Mouse (Mus musculus) neural tube, embryonic 15.5 days (tissue): ENCODE measurements around the gene Sytl2. TPM values are rescaled to one million over a fixed set of nuclear protein-coding genes. Genes with fewer than 3 reads are reported as not detected.
A peak's percentile ranks its signal among the peaks of the same experiment; 100 is the strongest.

ENCODE experiments used
- ATAC-seq: fragments of 200-750 bp; cut with Nextera tagmentation; 2 replicates; pipeline ENCODE4 v1.8.0; 2017; ENCODE audit warnings: mild to moderate bottlenecking, moderate TSS enrichment, moderate library complexity; ENCODE audit not compliant: low FRiP score
- H3K27ac ChIP-seq: fragments of 300-500 bp; sonication (generic); replicated peaks from 2 replicates; pipeline ENCODE4 v1.5.1; 2015; ENCODE audit warnings: mild to moderate bottlenecking, inconsistent platforms
- H3K27me3 ChIP-seq: fragments of 300-500 bp; sonication (generic); replicated peaks from 2 replicates; pipeline ENCODE4 v1.6.1; 2015; ENCODE audit warnings: inconsistent platforms
- H3K36me3 ChIP-seq: fragments of 300-500 bp; sonication (generic); 2 replicates; pipeline ENCODE4 v1.6.1; 2015; ENCODE audit warnings: inconsistent platforms
- H3K4me1 ChIP-seq: fragments of 300-500 bp; sonication (generic); 2 replicates; pipeline ENCODE4 v1.6.1; 2015; ENCODE audit warnings: inconsistent platforms
- H3K4me2 ChIP-seq: fragments of 300-500 bp; sonication (generic); 2 replicates; pipeline ENCODE4 v1.6.1; 2015; ENCODE audit warnings: inconsistent platforms, mild to moderate bottlenecking, moderate library complexity
- H3K4me3 ChIP-seq: fragments of 300-500 bp; sonication (generic); replicated peaks from 2 replicates; pipeline ENCODE4 v1.5.1; 2015; ENCODE audit warnings: mild to moderate bottlenecking, inconsistent platforms
- H3K9ac ChIP-seq: fragments of 300-500 bp; sonication (generic); replicated peaks from 2 replicates; pipeline ENCODE4 v1.6.1; 2015; ENCODE audit warnings: mild to moderate bottlenecking, inconsistent platforms
- H3K9me3 ChIP-seq: fragments of 300-500 bp; sonication (generic); replicated peaks from 2 replicates; pipeline ENCODE4 v1.6.1; 2016; ENCODE audit warnings: inconsistent platforms
- WGBS: fragments of 180-500 bp; shearing (Covaris S2); methylation state at CpG from one replicate; pipeline ENCODE4 v1.1.7; 2015; ENCODE audit warnings: mixed read lengths; 5-methylcytosine and 5-hydroxymethylcytosine counted together
- polyA plus RNA-seq: library from polyadenylated mRNA; unstranded; fragments of >200 nt; fragmentation: Nextera tagmentation; extraction: Ambion mirVana; gene quantifications from 2 replicates; pipeline ENCODE4 v1.2.1, GENCODE M21; 2015

Gene Sytl2
- polyA plus RNA-seq, 1 experiment from 2014 or later = 10.1 TPM

- Histone ChIP-seq H3K4me2 (peak overlapping the region; percentile 52), H3K4me3 (peak overlapping the region; percentile 33), H3K9ac (peak overlapping the region; percentile 33), H3K4me1 (peaks cover 8% of the 10 kb centered on the region; the same call in 1 of the 2 replicates), H3K27ac (peak overlapping the region; percentile 39; the same call in 1 of the 2 replicates), H3K9me3 (no peaks in the 10 kb centered on the region), H3K36me3 (no peaks in the 10 kb centered on the region), H3K27me3 (no peaks in the 10 kb centered on the region)
- WGBS = 2% methylated on average over 8 of the region's 8 CpGs
- ATAC-seq = peak; percentile 92
These were observed 84.9 kb downstream of the Sytl2 start for GRCm38 (mm10) chr7:90386885-90387459.

- H3K4me2 ChIP-seq = no peak overlapping the region
These were observed 87.7 kb downstream of the Sytl2 start for GRCm38 (mm10) chr7:90389765-90390164.

GRCm38 (mm10) chr7:90395073-90395472 is 93.0 kb downstream of the Sytl2 start:
- Histone ChIP-seq H3K27ac (no peak overlapping the region), H3K4me2 (no peak overlapping the region), H3K4me1 (no peaks in the 10 kb centered on the region), H3K4me3 (no peak overlapping the region), H3K9me3 (no peaks in the 10 kb centered on the region), H3K9ac (no peak overlapping the region), H3K36me3 (no peaks in the 10 kb centered on the region), H3K27me3 (no peaks in the 10 kb centered on the region)
- WGBS = 70% methylated on average over 4 of the region's 4 CpGs
- no peak for ATAC-seq

More at GRCm38 (mm10) chr7:90389765-90390164, 87.7 kb downstream of the Sytl2 start:
- Histone ChIP-seq H3K36me3 (no peaks in the 10 kb centered on the region), H3K27ac (no peak overlapping the region), H3K4me3 (no peak overlapping the region), H3K9me3 (no peaks in the 10 kb centered on the region), H3K4me1 (peaks cover 8% of the 10 kb centered on the region; the same call in 1 of the 2 replicates), H3K27me3 (no peaks in the 10 kb centered on the region), H3K9ac (no peak overlapping the region)
- WGBS = 46% methylated on average over 3 of the region's 3 CpGs
- no peak for ATAC-seq

- Histone ChIP-seq H3K9ac (no peak overlapping the region), H3K9me3 (no peaks in the 10 kb centered on the region), H3K27ac (no peak overlapping the region), H3K4me3 (no peak overlapping the region), H3K4me1 (no peaks in the 10 kb centered on the region), H3K36me3 (no peaks in the 10 kb centered on the region), H3K4me2 (no peak overlapping the region), H3K27me3 (no peaks in the 10 kb centered on the region)
- no peak for ATAC-seq
- 56% methylated on average over 5 of the region's 5 CpGs for WGBS
These were observed 93.9 kb downstream of the Sytl2 start for GRCm38 (mm10) chr7:90395928-90396327.

- Histone ChIP-seq H3K9me3 (no peaks in the 10 kb centered on the region), H3K4me2 (no peak overlapping the region), H3K4me1 (no peaks in the 10 kb centered on the region), H3K27ac (no peak overlapping the region), H3K9ac (no peak overlapping the region), H3K36me3 (no peaks in the 10 kb centered on the region), H3K4me3 (no peak overlapping the region), H3K27me3 (no peaks in the 10 kb centered on the region)
- 44% methylated on average over 3 of the region's 3 CpGs for WGBS
- no peak for ATAC-seq
These were observed 107.9 kb downstream of the Sytl2 start for GRCm38 (mm10) chr7:90409934-90410333.

- H3K9ac ChIP-seq = peak within 1 kb of the TSS; percentile 47
- WGBS = 20% methylated on average over 29 of the region's 29 CpGs
- no peaks in the 10 kb centered on the region for H3K9me3 ChIP-seq
- peak; percentile 100 for ATAC-seq
- H3K4me2 ChIP-seq = peak within 1 kb of the TSS; percentile 81
- H3K27ac ChIP-seq = peak within 1 kb of the TSS; percentile 58
- H3K36me3 ChIP-seq = no peaks in the 10 kb centered on the region
- peaks cover 11% of the 10 kb centered on the region for H3K4me1 ChIP-seq
- no peaks in the 10 kb centered on the region for H3K27me3 ChIP-seq
- peak within 1 kb of the TSS; percentile 47 for H3K4me3 ChIP-seq
These were observed 124.3 kb downstream of the Sytl2 start, which contains the start of gene Ccdc89 for GRCm38 (mm10) chr7:90426020-90427001. TSS of gene Ccdc89 (plus strand) at chr7:90426577.

DNA sequence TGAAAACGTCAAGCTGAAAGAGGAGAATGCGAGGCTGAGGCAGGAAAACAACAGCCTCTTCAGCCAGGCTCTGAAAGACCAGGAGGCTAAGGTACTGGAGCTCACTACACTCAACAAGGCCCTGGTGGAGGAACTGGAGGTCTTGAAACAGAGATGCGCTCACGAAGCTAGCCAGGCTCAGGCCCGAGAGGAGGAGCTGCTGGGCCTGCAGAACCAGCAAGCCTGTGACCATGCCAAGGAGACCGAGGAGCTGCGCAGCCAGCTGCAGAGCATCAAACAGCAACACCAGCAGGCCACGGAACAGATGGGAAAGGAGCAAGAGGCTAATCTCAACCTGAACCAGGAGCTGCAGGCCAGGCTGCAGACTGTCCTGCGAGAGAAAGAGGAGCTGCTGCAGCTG is 125.0 kb downstream of the Sytl2 start:
- H3K9me3 ChIP-seq = no peaks in the 10 kb centered on the region
- ATAC-seq = no peak
- no peaks in the 10 kb centered on the region for H3K27me3 ChIP-seq
- H3K4me1 ChIP-seq = peaks cover 11% of the 10 kb centered on the region
- 71% methylated on average over 9 of the region's 9 CpGs for WGBS
- peak overlapping the region; percentile 47 for H3K9ac ChIP-seq
- no peaks in the 10 kb centered on the region for H3K36me3 ChIP-seq
- H3K4me3 ChIP-seq = peak overlapping the region; percentile 47
- H3K4me2 ChIP-seq = peak overlapping the region; percentile 81
- H3K27ac ChIP-seq = peak overlapping the region; percentile 54

- Histone ChIP-seq H3K4me2 (no peak overlapping the region), H3K4me3 (no peak overlapping the region), H3K4me1 (peaks cover 2% of the 10 kb centered on the region), H3K36me3 (no peaks in the 10 kb centered on the region), H3K9me3 (no peaks in the 10 kb centered on the region), H3K27me3 (no peaks in the 10 kb centered on the region), H3K27ac (no peak overlapping the region), H3K9ac (no peak overlapping the region)
- ATAC-seq = no peak
These were observed 130.2 kb downstream of the Sytl2 start for GRCm38 (mm10) chr7:90432221-90432620.

DNA sequence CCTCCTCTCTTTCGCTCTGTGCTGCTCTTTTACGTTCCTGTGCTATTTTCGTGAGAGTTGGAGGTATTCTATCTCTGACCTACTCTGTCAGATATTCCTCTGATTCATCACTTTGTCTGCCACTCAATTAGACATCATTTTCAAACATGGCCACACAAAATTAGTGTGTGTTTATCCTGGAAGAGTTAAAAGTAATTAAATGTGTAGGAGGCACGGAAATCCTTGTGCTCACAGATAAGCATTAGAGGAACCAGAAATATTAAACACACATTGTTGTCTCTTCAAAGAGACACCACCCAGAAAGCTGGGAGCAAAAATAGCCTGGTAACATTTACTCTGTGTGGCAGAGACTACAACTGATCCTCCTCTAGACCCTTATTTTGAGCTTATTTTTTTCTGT is 138.0 kb downstream of the Sytl2 start:
- Histone ChIP-seq H3K36me3 (no peaks in the 10 kb centered on the region), H3K4me3 (no peak overlapping the region), H3K27me3 (no peaks in the 10 kb centered on the region), H3K9me3 (no peaks in the 10 kb centered on the region), H3K4me2 (no peak overlapping the region), H3K4me1 (peaks cover 4% of the 10 kb centered on the region; the same call in 1 of the 2 replicates), H3K9ac (no peak overlapping the region), H3K27ac (no peak overlapping the region)
- WGBS = 95% methylated on average over 4 of the region's 4 CpGs
- no peak for ATAC-seq

DNA sequence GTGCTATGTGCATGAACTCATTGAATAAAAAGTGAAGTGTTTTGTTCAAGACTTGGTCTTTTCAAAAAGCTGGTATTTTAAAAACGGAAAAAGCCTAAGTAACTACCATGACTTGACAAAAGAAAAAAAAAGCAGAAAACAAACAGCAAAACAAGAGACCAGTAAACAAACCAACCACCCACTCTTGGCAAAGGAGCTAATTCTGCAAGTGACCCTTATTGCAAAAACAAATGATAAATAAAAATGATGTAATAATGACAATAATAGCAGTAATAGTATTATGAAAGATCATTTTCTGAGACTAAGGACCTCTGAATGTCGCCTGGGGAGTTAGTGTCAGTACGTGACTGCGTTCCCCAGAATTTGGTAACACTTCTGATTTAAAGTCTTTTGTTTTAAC is 140.0 kb downstream of the Sytl2 start:
- WGBS = 8% methylated on average over 4 of the region's 4 CpGs
- Histone ChIP-seq H3K36me3 (no peaks in the 10 kb centered on the region), H3K4me1 (peaks cover 10% of the 10 kb centered on the region), H3K4me2 (peak overlapping the region; percentile 60), H3K9me3 (no peaks in the 10 kb centered on the region), H3K4me3 (peak overlapping the region; percentile 80), H3K27me3 (no peaks in the 10 kb centered on the region), H3K27ac (peak overlapping the region; percentile 98), H3K9ac (peak overlapping the region; percentile 92)
- ATAC-seq = peak; percentile 9; the same call in 1 of the 2 replicates

- under 1% methylated on average over 49 of the region's 54 CpGs for WGBS
- Histone ChIP-seq H3K4me2 (peak within 1 kb of the TSS; percentile 81), H3K27me3 (no peaks in the 10 kb centered on the region), H3K27ac (peak within 1 kb of the TSS; percentile 98), H3K4me1 (peaks cover 10% of the 10 kb centered on the region), H3K9me3 (no peaks in the 10 kb centered on the region), H3K9ac (peak within 1 kb of the TSS; percentile 92), H3K36me3 (no peaks in the 10 kb centered on the region), H3K4me3 (peak within 1 kb of the TSS; percentile 80)
- peak; percentile 97 for ATAC-seq
These were observed 140.5 kb downstream of the Sytl2 start, which contains the start of gene Crebzf for GRCm38 (mm10) chr7:90442518-90443080. TSS of gene Crebzf (plus strand) at chr7:90442729.
